Mouse (Mus musculus): ENCODE results near the gene Kank1. TPM values are rescaled to one million over a fixed set of nuclear protein-coding genes. Genes with fewer than 3 reads are reported as not detected.

Kank1 gene
- polyA plus RNA-seq, 1 experiment from 2014 or later: 26.6 TPM

DNA sequence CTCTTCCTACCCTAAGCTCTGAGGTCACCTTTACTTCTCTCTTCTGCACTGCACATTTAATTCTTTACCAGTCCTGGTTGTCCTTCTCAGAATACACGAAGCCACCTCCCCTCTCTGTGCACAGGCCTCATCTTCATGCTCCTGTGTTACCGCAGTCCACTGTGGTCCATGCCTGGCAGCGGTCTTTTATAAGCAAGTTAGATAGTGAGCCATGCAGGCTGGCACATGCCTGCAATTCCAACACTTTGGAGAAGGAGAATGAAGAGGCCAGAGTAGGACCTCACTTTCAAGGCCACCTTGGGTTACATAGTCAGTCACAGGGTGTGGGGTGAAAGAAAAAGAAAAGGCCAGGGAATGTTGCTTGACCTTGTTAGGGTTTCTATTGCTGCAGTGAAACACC, 16.9 kb downstream of the Kank1 start:
- ATAC-seq (ENCODE audit: insufficient number of reproducible peaks, low FRiP score, low TSS enrichment, low read depth): no peak
- Histone ChIP-seq H3K4me3 (replicated peaks) (no peak overlapping the region), H3K9ac (no peak overlapping the region), H3K4me1 (peaks cover 3% of the 10 kb centered on the region; the same call in 1 of the 2 replicates), H3K9me3 (replicated peaks) (no peaks in the 10 kb centered on the region), H3K27ac (replicated peaks) (no peak overlapping the region), H3K27me3 (no peaks in the 10 kb centered on the region), H3K4me2 (replicated peaks) (no peak overlapping the region), H3K36me3 (no peaks in the 10 kb centered on the region)
- 82% methylated on average over 3 of the region's 3 CpGs for WGBS

DNA sequence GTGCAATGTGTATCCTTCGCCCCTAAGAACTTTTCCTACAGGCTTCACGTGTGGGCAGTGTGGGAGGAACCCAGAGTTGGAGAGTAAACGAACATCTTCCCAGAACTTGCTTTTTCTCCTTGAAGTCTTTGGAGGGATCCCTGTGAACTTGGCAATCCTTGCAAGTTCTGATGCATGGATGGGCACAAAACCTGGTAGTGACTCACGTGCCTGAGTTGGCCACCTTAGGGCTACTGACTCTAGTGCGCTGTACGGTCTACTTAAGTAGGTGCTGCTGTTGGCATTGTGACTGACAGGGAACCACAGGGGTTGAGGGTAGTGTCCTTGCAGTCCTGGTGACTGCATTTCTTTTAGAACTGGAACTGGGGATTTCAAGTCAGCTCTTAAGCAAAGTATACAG, 21.5 kb downstream of the Kank1 start:
- H3K36me3 ChIP-seq: no peaks in the 10 kb centered on the region
- no peak overlapping the region for H3K27ac ChIP-seq (replicated peaks)
- no peak overlapping the region for H3K4me2 ChIP-seq (replicated peaks)
- no peak overlapping the region for H3K9ac ChIP-seq
- ATAC-seq (ENCODE audit: insufficient number of reproducible peaks, low FRiP score, low TSS enrichment, low read depth): no peak
- no peak overlapping the region for H3K4me3 ChIP-seq (replicated peaks)
- H3K4me1 ChIP-seq: no peaks in the 10 kb centered on the region
- H3K27me3 ChIP-seq: no peaks in the 10 kb centered on the region
- WGBS: 85% methylated on average over 6 of the region's 6 CpGs
- H3K9me3 ChIP-seq (replicated peaks): no peaks in the 10 kb centered on the region

DNA sequence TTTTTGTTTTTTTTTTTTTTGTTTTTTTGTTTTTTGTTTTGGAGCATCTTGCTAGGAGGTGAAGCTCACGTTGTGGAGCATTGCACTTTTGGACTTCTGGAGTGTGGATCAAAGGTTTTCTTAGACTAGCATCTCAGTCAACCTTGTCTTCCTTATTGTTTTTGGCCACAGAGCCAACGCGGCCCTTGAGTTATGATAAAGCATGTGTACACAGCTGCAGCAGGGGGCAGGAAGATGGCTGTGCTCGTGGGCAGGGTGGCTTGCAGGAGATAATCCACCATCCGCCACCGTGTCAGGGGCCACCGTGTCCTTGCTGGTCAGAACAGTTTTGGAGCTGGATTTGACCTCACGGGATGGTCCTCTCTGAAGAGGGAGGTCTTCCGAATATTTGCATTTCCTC, 29.4 kb downstream of the Kank1 start:
- H3K9ac ChIP-seq: no peak overlapping the region
- no peaks in the 10 kb centered on the region for H3K36me3 ChIP-seq
- no peak overlapping the region for H3K4me3 ChIP-seq (replicated peaks)
- 69% methylated on average over 9 of the region's 9 CpGs for WGBS
- H3K4me2 ChIP-seq (replicated peaks): no peak overlapping the region
- no peaks in the 10 kb centered on the region for H3K9me3 ChIP-seq (replicated peaks)
- peak overlapping the region; percentile 48; the same call in 1 of the 2 replicates for H3K27ac ChIP-seq (replicated peaks)
- peaks cover 23% of the 10 kb centered on the region for H3K4me1 ChIP-seq
- H3K27me3 ChIP-seq: no peaks in the 10 kb centered on the region
- no peak for ATAC-seq (ENCODE audit: insufficient number of reproducible peaks, low FRiP score, low TSS enrichment, low read depth)

DNA sequence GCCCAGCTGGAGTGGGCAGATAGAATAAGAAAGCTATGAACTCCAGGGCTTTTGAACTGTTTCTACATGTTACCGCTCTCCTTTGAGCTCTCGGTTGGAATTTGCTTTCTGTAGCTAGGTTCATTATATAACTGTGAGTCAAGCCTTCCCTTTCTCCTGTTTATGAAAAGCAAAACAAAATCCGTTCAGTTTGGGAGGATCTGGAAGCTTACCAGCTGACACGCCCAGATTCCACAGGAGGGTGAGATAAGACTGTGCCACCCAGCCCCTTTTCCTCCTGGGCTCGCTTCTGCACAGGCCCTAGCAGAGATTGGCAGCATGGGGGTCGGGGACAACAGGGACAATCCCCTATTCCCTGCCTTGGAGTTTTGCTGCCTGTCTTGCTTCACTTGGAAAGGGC, 30.5 kb downstream of the Kank1 start:
- peaks cover 23% of the 10 kb centered on the region for H3K4me1 ChIP-seq
- H3K36me3 ChIP-seq: no peaks in the 10 kb centered on the region
- H3K9ac ChIP-seq: no peak overlapping the region
- H3K4me3 ChIP-seq (replicated peaks): no peak overlapping the region
- peak; percentile 34; the same call in 1 of the 2 replicates for ATAC-seq (ENCODE audit: insufficient number of reproducible peaks, low FRiP score, low TSS enrichment, low read depth)
- no peaks in the 10 kb centered on the region for H3K9me3 ChIP-seq (replicated peaks)
- no peak overlapping the region for H3K4me2 ChIP-seq (replicated peaks)
- peak overlapping the region; percentile 48; the same call in 1 of the 2 replicates for H3K27ac ChIP-seq (replicated peaks)
- H3K27me3 ChIP-seq: no peaks in the 10 kb centered on the region
- WGBS: 30% methylated on average over 6 of the region's 6 CpGs

DNA sequence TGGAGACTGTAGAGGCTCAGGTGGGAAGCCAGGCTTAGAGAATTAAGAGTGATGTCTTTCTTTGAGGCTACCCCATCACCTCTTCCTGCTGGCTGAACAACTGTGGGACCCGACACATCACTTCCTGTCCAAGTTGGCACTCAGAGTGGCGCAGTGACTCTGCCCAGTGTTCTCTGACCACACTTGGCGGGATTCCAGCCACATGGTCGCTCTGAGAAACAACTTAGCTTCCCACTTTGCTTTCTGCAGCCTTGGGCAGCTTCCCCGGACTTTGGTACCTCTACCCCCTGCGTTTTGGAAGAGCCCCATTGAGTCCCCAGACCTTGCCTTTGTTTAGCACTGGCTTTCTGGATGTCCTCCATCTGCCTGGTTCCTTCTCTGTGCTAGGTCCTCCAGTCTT, 31.8 kb downstream of the Kank1 start:
- Histone ChIP-seq H3K4me3 (replicated peaks) (no peak overlapping the region), H3K9ac (no peak overlapping the region), H3K27ac (replicated peaks) (no peak overlapping the region), H3K4me1 (peaks cover 23% of the 10 kb centered on the region), H3K9me3 (replicated peaks) (no peaks in the 10 kb centered on the region), H3K36me3 (no peaks in the 10 kb centered on the region), H3K4me2 (replicated peaks) (no peak overlapping the region), H3K27me3 (no peaks in the 10 kb centered on the region)
- no peak for ATAC-seq (ENCODE audit: insufficient number of reproducible peaks, low FRiP score, low TSS enrichment, low read depth)
- 70% methylated on average over 6 of the region's 6 CpGs for WGBS

DNA sequence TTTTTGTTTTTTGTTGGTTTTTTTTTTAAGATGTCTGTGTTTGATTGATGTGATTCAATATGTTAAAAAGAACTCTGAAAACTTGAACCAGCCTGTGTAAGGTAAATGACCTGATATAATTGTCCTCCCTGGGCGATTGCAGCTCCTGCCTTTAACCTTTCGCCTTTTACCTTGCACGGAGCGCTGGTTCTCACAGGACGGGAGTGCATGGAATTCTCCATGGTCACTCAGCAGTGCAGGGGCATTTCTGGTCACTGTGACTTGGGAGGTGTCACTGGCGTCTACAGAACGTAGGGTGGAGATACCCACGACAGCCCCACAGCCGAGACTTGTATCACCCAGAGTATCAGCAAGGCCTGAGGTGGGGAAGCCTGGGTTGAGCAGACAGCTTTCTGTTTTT, 34.8 kb downstream of the Kank1 start:
- peaks cover 19% of the 10 kb centered on the region for H3K4me1 ChIP-seq
- WGBS: 40% methylated on average over 9 of the region's 9 CpGs

DNA sequence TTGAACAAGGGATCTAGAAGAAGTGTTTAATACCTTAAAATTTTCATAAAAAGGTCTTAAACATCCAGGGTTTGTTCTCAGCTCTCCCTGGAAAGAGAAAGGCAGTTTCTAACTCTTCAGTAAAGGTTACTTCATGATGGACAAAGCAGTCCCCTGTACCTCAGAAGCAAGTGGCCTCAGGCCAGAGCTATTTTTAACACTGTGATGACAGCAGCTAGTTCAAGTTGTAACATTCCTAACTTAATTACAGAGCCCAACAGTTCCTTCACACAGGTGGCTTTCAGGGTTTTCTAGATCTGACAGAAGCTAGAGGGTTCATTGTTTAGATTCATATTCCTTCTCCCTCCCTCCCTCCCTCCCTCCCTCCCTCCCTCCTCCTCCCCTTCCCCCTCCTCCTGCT, 36.4 kb downstream of the Kank1 start:
- 0 out of 2 replicates have a peak, but pooled peaks have one; percentile 29 for ATAC-seq (ENCODE audit: insufficient number of reproducible peaks, low FRiP score, low TSS enrichment, low read depth)
- Histone ChIP-seq H3K4me2 (replicated peaks) (no peak overlapping the region), H3K36me3 (no peaks in the 10 kb centered on the region), H3K27ac (replicated peaks) (no peak overlapping the region), H3K4me3 (replicated peaks) (no peak overlapping the region), H3K4me1 (peaks cover 15% of the 10 kb centered on the region; the same call in 1 of the 2 replicates), H3K9ac (no peak overlapping the region), H3K9me3 (replicated peaks) (no peaks in the 10 kb centered on the region), H3K27me3 (no peaks in the 10 kb centered on the region)

More for the DNA sequence above, 34.8 kb downstream of the Kank1 start:
- no peak for ATAC-seq (ENCODE audit: insufficient number of reproducible peaks, low FRiP score, low TSS enrichment, low read depth)
- Histone ChIP-seq H3K9ac (no peak overlapping the region), H3K4me3 (replicated peaks) (no peak overlapping the region), H3K36me3 (no peaks in the 10 kb centered on the region), H3K4me2 (replicated peaks) (no peak overlapping the region), H3K27me3 (no peaks in the 10 kb centered on the region), H3K9me3 (replicated peaks) (no peaks in the 10 kb centered on the region), H3K27ac (replicated peaks) (no peak overlapping the region)

DNA sequence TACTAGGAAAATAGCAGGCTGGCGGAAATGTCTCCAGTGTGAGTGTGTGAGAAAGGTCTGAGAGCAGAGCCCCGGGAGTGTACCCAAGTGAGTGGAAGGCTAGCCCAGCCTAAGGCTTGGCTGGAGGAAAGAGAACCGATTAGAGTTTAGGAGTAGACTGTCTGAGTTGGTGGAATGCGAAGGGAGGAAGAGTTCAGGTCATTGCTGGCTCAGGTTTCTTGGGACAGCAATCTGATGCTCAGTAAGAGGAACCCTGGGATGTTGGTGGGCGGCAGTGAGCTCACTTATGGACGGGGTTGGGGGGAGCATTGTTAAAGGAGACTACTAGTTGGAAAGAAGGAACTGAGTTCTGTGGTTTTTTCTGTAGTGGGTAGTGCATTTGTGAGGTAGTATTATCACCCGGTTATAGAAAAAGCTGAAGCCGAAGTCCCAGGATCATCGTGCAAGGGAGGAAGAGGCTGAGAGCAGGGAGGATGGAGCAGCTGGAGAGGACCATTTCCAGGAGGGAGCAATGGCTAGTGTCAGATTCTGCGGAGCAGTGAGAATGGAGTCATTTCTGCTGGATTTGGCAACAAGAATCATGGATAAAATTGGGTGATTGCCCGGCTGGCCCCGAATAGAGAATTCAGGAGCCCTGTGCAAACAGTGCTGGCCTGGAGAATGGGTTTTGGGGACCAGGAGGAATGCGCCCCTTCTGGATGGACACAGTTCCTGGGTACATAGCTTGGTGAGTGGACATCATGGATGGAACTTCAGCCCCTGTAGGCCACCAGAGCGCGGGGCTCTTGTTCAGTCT, 40.0 kb downstream of the Kank1 start:
- Histone ChIP-seq H3K9ac (no peak overlapping the region), H3K9me3 (replicated peaks) (no peaks in the 10 kb centered on the region), H3K4me2 (replicated peaks) (no peak overlapping the region), H3K4me1 (0 out of 2 replicates have a peak, but pooled peaks cover 10% of the 10 kb centered on the region), H3K4me3 (replicated peaks) (no peak overlapping the region), H3K27ac (replicated peaks) (no peak overlapping the region), H3K36me3 (no peaks in the 10 kb centered on the region), H3K27me3 (no peaks in the 10 kb centered on the region)
- no peak for ATAC-seq (ENCODE audit: insufficient number of reproducible peaks, low FRiP score, low TSS enrichment, low read depth)
- WGBS: 83% methylated on average over 15 of the region's 15 CpGs

DNA sequence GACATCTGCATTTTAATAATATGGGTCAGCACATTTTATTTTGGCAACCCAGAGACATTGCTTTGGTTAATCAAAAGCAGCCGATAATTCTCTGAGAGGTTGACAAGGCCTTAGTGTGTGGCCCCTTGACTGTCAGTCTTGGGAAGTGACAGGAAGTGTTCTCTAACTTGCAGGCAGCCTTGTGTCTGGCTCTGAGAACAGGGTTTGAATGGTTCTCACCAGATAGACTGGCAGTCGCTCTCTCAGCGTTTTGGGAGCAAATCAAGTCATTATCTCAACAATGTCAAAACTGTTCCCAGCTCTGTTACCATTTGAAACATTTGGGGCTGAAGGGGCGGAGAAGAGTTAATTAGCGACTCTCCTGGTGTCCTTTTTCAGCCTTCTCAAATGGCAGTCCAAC, 41.0 kb downstream of the Kank1 start:
- H3K27ac ChIP-seq (replicated peaks): no peak overlapping the region
- 13% methylated on average over 5 of the region's 5 CpGs for WGBS
- no peak for ATAC-seq (ENCODE audit: insufficient number of reproducible peaks, low FRiP score, low TSS enrichment, low read depth)
- 0 out of 2 replicates have a peak, but pooled peaks cover 10% of the 10 kb centered on the region for H3K4me1 ChIP-seq
- H3K9ac ChIP-seq: no peak overlapping the region
- no peaks in the 10 kb centered on the region for H3K9me3 ChIP-seq (replicated peaks)
- no peak overlapping the region for H3K4me3 ChIP-seq (replicated peaks)
- no peaks in the 10 kb centered on the region for H3K27me3 ChIP-seq
- H3K36me3 ChIP-seq: no peaks in the 10 kb centered on the region
- H3K4me2 ChIP-seq (replicated peaks): no peak overlapping the region

DNA sequence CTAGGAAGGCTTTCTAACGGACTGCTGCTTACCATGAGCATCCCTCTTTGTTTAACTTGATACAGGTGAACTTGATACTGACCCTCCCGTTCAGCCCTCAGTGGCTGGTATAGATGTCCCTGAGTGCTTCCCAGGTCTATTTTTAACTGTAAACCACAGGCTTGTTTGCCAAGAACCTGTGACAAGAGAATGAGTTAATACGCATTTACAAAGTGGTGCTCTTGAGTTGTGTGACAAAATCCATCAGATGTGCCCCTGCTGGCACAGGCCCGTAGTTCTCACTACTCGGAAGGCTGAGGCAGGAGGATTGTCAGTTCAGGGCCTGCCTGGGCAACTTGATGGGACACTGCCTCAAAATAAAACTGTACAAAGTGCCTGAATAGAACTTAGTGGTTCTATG, 42.8 kb downstream of the Kank1 start:
- no peak for ATAC-seq (ENCODE audit: insufficient number of reproducible peaks, low FRiP score, low TSS enrichment, low read depth)

DNA sequence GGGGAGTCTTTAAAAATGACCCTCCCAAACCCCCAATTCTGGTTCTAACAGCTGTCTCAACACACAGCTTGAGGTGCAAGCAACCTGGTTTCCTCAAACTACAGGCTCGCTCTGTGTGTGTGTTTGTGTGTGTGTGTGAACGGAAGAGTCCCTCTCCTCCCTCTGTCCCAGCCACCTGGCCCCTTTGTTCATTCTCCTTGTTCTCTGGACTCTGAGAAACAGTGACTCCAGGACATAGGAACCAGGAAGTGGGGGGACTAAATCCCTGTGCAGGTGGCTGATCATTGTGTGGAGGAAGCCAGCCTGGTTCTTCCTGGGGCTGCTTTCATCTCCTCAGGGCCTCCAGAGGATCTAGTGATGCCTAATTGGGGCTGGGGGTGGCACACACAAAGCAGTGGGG, 46.9 kb downstream of the Kank1 start:
- WGBS: 81% methylated on average over 2 of the region's 2 CpGs
- H3K4me3 ChIP-seq (replicated peaks): no peak overlapping the region

More for the DNA sequence above, 42.8 kb downstream of the Kank1 start:
- Histone ChIP-seq H3K9ac (no peak overlapping the region), H3K27ac (replicated peaks) (no peak overlapping the region), H3K27me3 (no peaks in the 10 kb centered on the region), H3K4me2 (replicated peaks) (no peak overlapping the region), H3K4me1 (0 out of 2 replicates have a peak, but pooled peaks cover 10% of the 10 kb centered on the region), H3K9me3 (replicated peaks) (no peaks in the 10 kb centered on the region), H3K4me3 (replicated peaks) (no peak overlapping the region), H3K36me3 (no peaks in the 10 kb centered on the region)
- WGBS: 75% methylated on average over 5 of the region's 5 CpGs

More for the DNA sequence above, 46.9 kb downstream of the Kank1 start:
- Histone ChIP-seq H3K4me2 (replicated peaks) (no peak overlapping the region), H3K36me3 (no peaks in the 10 kb centered on the region), H3K27me3 (no peaks in the 10 kb centered on the region), H3K9ac (no peak overlapping the region), H3K27ac (replicated peaks) (no peak overlapping the region), H3K9me3 (replicated peaks) (no peaks in the 10 kb centered on the region), H3K4me1 (peaks cover 8% of the 10 kb centered on the region; the same call in 1 of the 2 replicates)
- no peak for ATAC-seq (ENCODE audit: insufficient number of reproducible peaks, low FRiP score, low TSS enrichment, low read depth)
